Mouse (Mus musculus) limb, embryonic 13.5 days (tissue): ENCODE measurements around the gene Fem1a. TPM values are rescaled to one million over a fixed set of nuclear protein-coding genes. Genes with fewer than 3 reads are reported as not detected.

Experiments
- ATAC-seq: fragments of 200-750 bp; cut with Nextera tagmentation; 2 replicates; pipeline ENCODE4 v1.8.0; 2017; ENCODE audit warnings: low read depth, moderate number of reproducible peaks, moderate TSS enrichment; ENCODE audit not compliant: low FRiP score
- H3K27ac ChIP-seq: fragments of 300-500 bp; sonication (generic); 2 replicates; pipeline ENCODE4 v1.5.1; 2015; ENCODE audit warnings: inconsistent platforms, mild to moderate bottlenecking, moderate library complexity
- H3K27me3 ChIP-seq: fragments of 300-500 bp; sonication (generic); 2 replicates; pipeline ENCODE4 v1.6.1; 2015; ENCODE audit warnings: mild to moderate bottlenecking, inconsistent platforms
- H3K36me3 ChIP-seq: fragments of 300-500 bp; sonication (generic); 2 replicates; pipeline ENCODE4 v1.6.1; 2015; ENCODE audit warnings: inconsistent platforms, mild to moderate bottlenecking, moderate library complexity
- H3K4me1 ChIP-seq: fragments of 300-500 bp; sonication (generic); 2 replicates; pipeline ENCODE4 v1.6.1; 2015; ENCODE audit warnings: inconsistent platforms
- H3K4me2 ChIP-seq: fragments of 300-500 bp; sonication (generic); replicated peaks from 2 replicates; pipeline ENCODE4 v1.6.1; 2015; ENCODE audit warnings: inconsistent platforms, mild to moderate bottlenecking, moderate library complexity
- H3K4me3 ChIP-seq: fragments of 300-500 bp; sonication (generic); 2 replicates; pipeline ENCODE4 v1.5.1; 2015; ENCODE audit warnings: moderate library complexity, mild to moderate bottlenecking, inconsistent platforms
- H3K9ac ChIP-seq: fragments of 300-500 bp; sonication (generic); 2 replicates; pipeline ENCODE4 v1.6.1; 2015; ENCODE audit warnings: mild to moderate bottlenecking, inconsistent platforms
- H3K9me3 ChIP-seq: fragments of 300-500 bp; sonication (generic); 2 replicates; pipeline ENCODE4 v1.6.1; 2016; ENCODE audit warnings: inconsistent platforms
- WGBS: fragments of 180-500 bp; shearing (Covaris S2); methylation state at CpG from one replicate; pipeline ENCODE4 v1.1.7; 2015; 5-methylcytosine and 5-hydroxymethylcytosine counted together
- polyA plus RNA-seq: library from polyadenylated mRNA; unstranded; fragments of >200 nt; fragmentation: Nextera tagmentation; extraction: Ambion mirVana; gene quantifications from 2 replicates; pipeline ENCODE4 v1.2.1, GENCODE M21; 2015

Fem1a gene
- polyA plus RNA-seq, 1 experiment from 2014 or later = 13.7 TPM

- H3K36me3 ChIP-seq = no peaks in the 10 kb centered on the region
- 93% methylated on average over 1 of the region's 1 CpGs for WGBS
- no peak overlapping the region for H3K27ac ChIP-seq
- no peak overlapping the region for H3K4me2 ChIP-seq
- no peaks in the 10 kb centered on the region for H3K27me3 ChIP-seq
- peaks cover 12% of the 10 kb centered on the region for H3K4me1 ChIP-seq
- no peak overlapping the region for H3K9ac ChIP-seq
- ATAC-seq = no peak
- H3K9me3 ChIP-seq = no peaks in the 10 kb centered on the region
- no peak overlapping the region for H3K4me3 ChIP-seq
Measured at GRCm38 (mm10) chr17:56298238-56298637, 41.6 kb downstream of the Fem1a start.

GRCm38 (mm10) chr17:56300186-56300585 lies 43.6 kb downstream of the Fem1a start, which contains the start of gene Arrdc5:
TSS of gene Arrdc5 (minus strand) at chr17:56300286.
- Histone ChIP-seq H3K36me3 (no peaks in the 10 kb centered on the region), H3K4me1 (peaks cover 22% of the 10 kb centered on the region), H3K9ac (no peak within 1 kb of the TSS), H3K27ac (no peak within 1 kb of the TSS), H3K4me3 (no peak within 1 kb of the TSS), H3K27me3 (no peaks in the 10 kb centered on the region), H3K4me2 (no peak within 1 kb of the TSS), H3K9me3 (no peaks in the 10 kb centered on the region)
- WGBS = 88% methylated on average over 9 of the region's 9 CpGs
- ATAC-seq = no peak

GRCm38 (mm10) chr17:56302363-56302996 lies 45.9 kb downstream of the Fem1a start:
- Histone ChIP-seq H3K9me3 (no peaks in the 10 kb centered on the region), H3K27me3 (no peaks in the 10 kb centered on the region), H3K36me3 (peaks cover 15% of the 10 kb centered on the region), H3K9ac (peak overlapping the region; percentile 39; the same call in 1 of the 2 replicates), H3K27ac (peak overlapping the region; percentile 44; the same call in 1 of the 2 replicates), H3K4me2 (peak overlapping the region; percentile 99), H3K4me1 (peaks cover 45% of the 10 kb centered on the region), H3K4me3 (peak overlapping the region; percentile 81)
- WGBS = 27% methylated on average over 13 of the region's 13 CpGs
- ATAC-seq = peak; percentile 4; the same call in 1 of the 2 replicates

GRCm38 (mm10) chr17:56303160-56303846 lies 46.7 kb downstream of the Fem1a start, which contains the start of gene Uhrf1:
TSS of gene Uhrf1 (plus strand) at chr17:56303321.
- Histone ChIP-seq H3K9me3 (no peaks in the 10 kb centered on the region), H3K27me3 (no peaks in the 10 kb centered on the region), H3K4me3 (peak within 1 kb of the TSS; percentile 81), H3K27ac (peak within 1 kb of the TSS; percentile 87; the same call in 1 of the 2 replicates), H3K4me1 (peaks cover 53% of the 10 kb centered on the region), H3K9ac (peak within 1 kb of the TSS; percentile 80), H3K4me2 (peak within 1 kb of the TSS; percentile 99), H3K36me3 (peaks cover 23% of the 10 kb centered on the region)
- peak; percentile 74 for ATAC-seq
- WGBS = under 1% methylated on average over 43 of the region's 43 CpGs

- H3K27ac ChIP-seq = peak overlapping the region; percentile 87
- no peaks in the 10 kb centered on the region for H3K27me3 ChIP-seq
- under 1% methylated on average over 68 of the region's 68 CpGs for WGBS
- peak overlapping the region; percentile 99 for H3K4me2 ChIP-seq
- H3K9ac ChIP-seq = peak overlapping the region; percentile 80
- H3K4me3 ChIP-seq = peak overlapping the region; percentile 81
- peaks cover 53% of the 10 kb centered on the region for H3K4me1 ChIP-seq
- no peaks in the 10 kb centered on the region for H3K9me3 ChIP-seq
- ATAC-seq = peak; percentile 94
- H3K36me3 ChIP-seq = peaks cover 31% of the 10 kb centered on the region
Measured at GRCm38 (mm10) chr17:56303847-56304586, 47.4 kb downstream of the Fem1a start.

GRCm38 (mm10) chr17:56304718-56305117 lies 48.1 kb downstream of the Fem1a start:
- Histone ChIP-seq H3K27me3 (no peaks in the 10 kb centered on the region), H3K4me3 (peak overlapping the region; percentile 81), H3K9me3 (no peaks in the 10 kb centered on the region), H3K36me3 (peaks cover 38% of the 10 kb centered on the region), H3K9ac (peak overlapping the region; percentile 80), H3K27ac (no peak overlapping the region), H3K4me1 (peaks cover 53% of the 10 kb centered on the region), H3K4me2 (peak overlapping the region; percentile 99)
- ATAC-seq = no peak
- 3% methylated on average over 11 of the region's 11 CpGs for WGBS

- Histone ChIP-seq H3K9me3 (no peaks in the 10 kb centered on the region), H3K9ac (peak overlapping the region; percentile 80), H3K27ac (0 out of 2 replicates have a peak overlapping the region, but pooled peaks have one; percentile 23), H3K4me2 (peak overlapping the region; percentile 99), H3K4me3 (peak overlapping the region; percentile 81), H3K27me3 (no peaks in the 10 kb centered on the region), H3K36me3 (peaks cover 42% of the 10 kb centered on the region), H3K4me1 (peaks cover 53% of the 10 kb centered on the region)
- WGBS = 19% methylated on average over 9 of the region's 9 CpGs
- no peak for ATAC-seq
Measured at GRCm38 (mm10) chr17:56305156-56305555, 48.5 kb downstream of the Fem1a start.

- peaks cover 49% of the 10 kb centered on the region for H3K36me3 ChIP-seq
- H3K9ac ChIP-seq = peak overlapping the region; percentile 80; the same call in 1 of the 2 replicates
- H3K27ac ChIP-seq = no peak overlapping the region
- H3K9me3 ChIP-seq = no peaks in the 10 kb centered on the region
- peak overlapping the region; percentile 99 for H3K4me2 ChIP-seq
- H3K4me3 ChIP-seq = peak overlapping the region; percentile 81
- 60% methylated on average over 8 of the region's 8 CpGs for WGBS
- H3K27me3 ChIP-seq = no peaks in the 10 kb centered on the region
- ATAC-seq = no peak
- peaks cover 53% of the 10 kb centered on the region for H3K4me1 ChIP-seq
Measured at GRCm38 (mm10) chr17:56305826-56306225, 49.2 kb downstream of the Fem1a start.

GRCm38 (mm10) chr17:56308088-56308487 lies 51.5 kb downstream of the Fem1a start:
- peak overlapping the region; percentile 45 for H3K9ac ChIP-seq

GRCm38 (mm10) chr17:56309191-56309945 lies 52.8 kb downstream of the Fem1a start:
- 91% methylated on average over 15 of the region's 15 CpGs for WGBS
- Histone ChIP-seq H3K4me3 (no peak overlapping the region), H3K4me1 (peaks cover 37% of the 10 kb centered on the region), H3K27me3 (no peaks in the 10 kb centered on the region), H3K27ac (no peak overlapping the region), H3K36me3 (peaks cover 84% of the 10 kb centered on the region), H3K4me2 (no peak overlapping the region), H3K9me3 (no peaks in the 10 kb centered on the region), H3K9ac (0 out of 2 replicates have a peak overlapping the region, but pooled peaks have one; percentile 25)
- no peak for ATAC-seq

More at GRCm38 (mm10) chr17:56308088-56308487, 51.5 kb downstream of the Fem1a start:
- Histone ChIP-seq H3K27ac (no peak overlapping the region; the same call in 1 of the 2 replicates), H3K4me1 (peaks cover 42% of the 10 kb centered on the region), H3K36me3 (peaks cover 71% of the 10 kb centered on the region), H3K4me2 (peak overlapping the region; percentile 28), H3K27me3 (no peaks in the 10 kb centered on the region), H3K4me3 (no peak overlapping the region), H3K9me3 (no peaks in the 10 kb centered on the region)
- WGBS = 74% methylated on average over 6 of the region's 6 CpGs
- ATAC-seq = no peak
